Mouse (Mus musculus) urinary bladder, adult 2 months (tissue): ENCODE results near the gene Jak1. TPM values are rescaled to one million over a fixed set of nuclear protein-coding genes. Genes with fewer than 3 reads are reported as not detected.

Source experiments
- DNase-seq: peaks from one replicate; pipeline ENCODE4 v3.0.0; 2022; ENCODE audit warnings: low spot score
- polyA plus RNA-seq: library from polyadenylated mRNA; depleted of rRNA; stranded (reverse); fragments of >200 nt; gene quantifications from 2 replicates; pipeline ENCODE4 v1.2.3, GENCODE M21; 2012; rRNA removed

Jak1 gene
- polyA plus RNA-seq: 64.0 and 71.2 TPM in 2 replicates

- peak; percentile 94 for DNase-seq
Observed at GRCm38 (mm10) chr4:101264741-101265513, at the start of gene Jak1. Gene Jak1, minus strand, starts transcription at chr4:101265282.

GRCm38 (mm10) chr4:101312055-101312454 is 47.0 kb upstream of the Jak1 start:
- no peak for DNase-seq

- no peak for DNase-seq
Observed at GRCm38 (mm10) chr4:101308166-101308565, 43.1 kb upstream of the Jak1 start.

GRCm38 (mm10) chr4:101307286-101307685 is 42.2 kb upstream of the Jak1 start:
- DNase-seq: no peak

GRCm38 (mm10) chr4:101306132-101306915 is 41.2 kb upstream of the Jak1 start:
- no peak for DNase-seq

GRCm38 (mm10) chr4:101305126-101305525 is 40.0 kb upstream of the Jak1 start:
- no peak for DNase-seq

GRCm38 (mm10) chr4:101304114-101304513 is 39.0 kb upstream of the Jak1 start:
- DNase-seq: no peak

- DNase-seq: no peak
Observed at GRCm38 (mm10) chr4:101300392-101300910, 35.4 kb upstream of the Jak1 start.

GRCm38 (mm10) chr4:101298311-101298990 is 33.4 kb upstream of the Jak1 start:
- DNase-seq: no peak

- DNase-seq: no peak
Observed at GRCm38 (mm10) chr4:101296836-101297235, 31.8 kb upstream of the Jak1 start.

GRCm38 (mm10) chr4:101295788-101296187 is 30.7 kb upstream of the Jak1 start:
- no peak for DNase-seq

GRCm38 (mm10) chr4:101293661-101294060 is 28.6 kb upstream of the Jak1 start:
- no peak for DNase-seq

GRCm38 (mm10) chr4:101292736-101293541 is 27.9 kb upstream of the Jak1 start:
- DNase-seq: peak; percentile 64

GRCm38 (mm10) chr4:101292028-101292735 is 27.1 kb upstream of the Jak1 start:
- peak; percentile 77 for DNase-seq

- DNase-seq: no peak
Observed at GRCm38 (mm10) chr4:101288292-101288691, 23.2 kb upstream of the Jak1 start.

GRCm38 (mm10) chr4:101286562-101286961 is 21.5 kb upstream of the Jak1 start:
- DNase-seq: no peak

- no peak for DNase-seq
Observed at GRCm38 (mm10) chr4:101285906-101286432, 20.9 kb upstream of the Jak1 start.

GRCm38 (mm10) chr4:101283938-101284337 is 18.9 kb upstream of the Jak1 start:
- no peak for DNase-seq

GRCm38 (mm10) chr4:101282237-101282636 is 17.2 kb upstream of the Jak1 start:
- no peak for DNase-seq

- no peak for DNase-seq
Observed at GRCm38 (mm10) chr4:101280119-101280518, 15.0 kb upstream of the Jak1 start.
